Mouse (Mus musculus) heart, adult 2 months (tissue): ENCODE data around the gene Gm826.

ENCODE experiments used
- CTCF ChIP-seq: fragments of 200-600 bp; IDR thresholded peaks from 2 replicates; pipeline ENCODE4 v1.8.1; 2022; ENCODE audit warnings: antibody characterized with exemption, mild to moderate bottlenecking, moderate library complexity
- POLR2A ChIP-seq: fragments of 200-500 bp; IDR thresholded peaks from 2 replicates; pipeline ENCODE4 v1.6.1; 2011; ENCODE audit warnings: mild to moderate bottlenecking, low read depth, low read length, control low read depth; ENCODE audit not compliant: insufficient read depth

DNA sequence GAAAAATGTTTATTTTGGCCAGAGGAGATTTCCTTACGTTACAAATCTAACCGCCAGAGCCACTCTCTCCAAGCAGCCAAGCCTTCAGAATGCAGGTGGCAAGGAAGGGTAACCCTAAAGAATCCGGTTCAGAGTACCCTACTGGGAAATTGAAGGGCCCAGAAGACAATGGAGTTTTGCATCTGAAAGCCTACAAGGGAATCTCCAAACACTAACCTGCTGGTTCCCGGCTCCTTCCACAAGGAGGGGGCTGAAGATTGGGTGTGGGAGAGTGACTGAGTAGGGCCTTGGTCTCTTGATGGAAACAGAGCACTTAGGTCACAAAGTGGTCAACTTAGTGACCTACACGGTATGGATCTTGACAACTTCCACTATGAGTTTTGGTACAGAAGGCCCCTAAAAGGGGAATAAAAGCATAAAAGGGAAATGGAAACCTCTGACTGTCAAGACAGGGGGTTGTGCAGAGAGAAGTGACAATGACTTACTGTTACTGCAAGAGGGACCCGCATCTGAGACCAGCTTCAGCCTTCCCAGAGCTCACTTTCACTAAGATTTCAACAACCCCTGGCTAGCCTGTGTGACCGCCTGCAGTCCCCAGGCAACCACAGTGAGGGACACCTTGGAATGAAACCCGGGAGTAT, 26.4 kb upstream of the Gm826 start:
- no peak for TF ChIP-seq CTCF
- TF ChIP-seq POLR2A = no peak
